Mouse (Mus musculus) kidney, postnatal 0 days (tissue): ENCODE measurements around the gene Eno2. TPM values are rescaled to one million over a fixed set of nuclear protein-coding genes. Genes with fewer than 3 reads are reported as not detected.
"Not testable (repeated sequence)": the region's sequence is repeated elsewhere in the genome, so short reads cannot be mapped to it uniquely, and the experiment has no call there.

Experiments
- ATAC-seq: fragments of 200-750 bp; cut with Nextera tagmentation; replicated peaks from 2 replicates; pipeline ENCODE4 v1.8.0; 2017; ENCODE audit warnings: low read depth, moderate number of reproducible peaks, moderate TSS enrichment, moderate library complexity; ENCODE audit not compliant: low FRiP score
- DNase-seq: peaks from one replicate; pipeline ENCODE4 v3.0.0-alpha.2; 2016; ENCODE audit warnings: low spot score
- H3K27ac ChIP-seq: fragments of 300-500 bp; sonication (generic); 2 replicates; pipeline ENCODE4 v1.5.1; 2014; ENCODE audit warnings: mild to moderate bottlenecking
- H3K27me3 ChIP-seq: fragments of 300-500 bp; sonication (generic); 2 replicates; pipeline ENCODE4 v1.6.1; 2014; ENCODE audit warnings: low read length, mixed read lengths; ENCODE audit not compliant: insufficient read depth
- H3K36me3 ChIP-seq: fragments of 300-500 bp; sonication (generic); 2 replicates; pipeline ENCODE4 v1.6.1; 2014; ENCODE audit warnings: low read length, mixed read lengths; ENCODE audit not compliant: insufficient read depth
- H3K4me1 ChIP-seq: fragments of 300-500 bp; sonication (generic); replicated peaks from 2 replicates; pipeline ENCODE4 v1.6.1; 2014; ENCODE audit warnings: antibody characterized with exemption, low read length, mixed read lengths; ENCODE audit not compliant: insufficient read depth
- H3K4me2 ChIP-seq: fragments of 300-500 bp; sonication (generic); 2 replicates; pipeline ENCODE4 v1.6.1; 2014; ENCODE audit warnings: mild to moderate bottlenecking, low read length, moderate library complexity, mixed read lengths
- H3K4me3 ChIP-seq: fragments of 300-500 bp; sonication (generic); replicated peaks from 2 replicates; pipeline ENCODE4 v1.5.1; 2014; ENCODE audit warnings: low read depth, low read length
- H3K9ac ChIP-seq: fragments of 300-500 bp; sonication (generic); 2 replicates; pipeline ENCODE4 v1.6.1; 2014; ENCODE audit warnings: low read depth, low read length
- H3K9me3 ChIP-seq: fragments of 300-500 bp; sonication (generic); replicated peaks from 2 replicates; pipeline ENCODE4 v1.6.1; 2016; ENCODE audit warnings: low read length, inconsistent platforms, mixed read lengths
- CTCF ChIP-seq: IDR thresholded peaks from 2 replicates; pipeline ENCODE4 v1.5.1; 2016; ENCODE audit warnings: antibody characterized with exemption, low read depth, mild to moderate bottlenecking, moderate library complexity
- WGBS: fragments of 180-500 bp; shearing (Covaris S2); extraction: QIAGEN DNeasy Blood & Tissue Kit; methylation state at CpG from one replicate; pipeline ENCODE4 v1.1.7; 2014; 5-methylcytosine and 5-hydroxymethylcytosine counted together
- polyA plus RNA-seq: library from polyadenylated mRNA; unstranded; fragments of >200 nt; fragmentation: Nextera tagmentation; extraction: Ambion mirVana; gene quantifications from 2 replicates; pipeline ENCODE4 v1.2.1, GENCODE M21; 2015

The Eno2 gene
- polyA plus RNA-seq, 1 experiment from 2014 or later = 7.6 TPM

- 74% methylated on average over 7 of the region's 7 CpGs for WGBS
- Histone ChIP-seq H3K4me1 (peaks cover 15% of the 10 kb centered on the region; the same call in 1 of the 2 replicates), H3K9me3 (no peaks in the 10 kb centered on the region), H3K4me3 (peak overlapping the region; percentile 38; the same call in 1 of the 2 replicates), H3K4me2 (peak overlapping the region; percentile 69), H3K9ac (peak overlapping the region; percentile 18; the same call in 1 of the 2 replicates), H3K27ac (peak overlapping the region; percentile 94), H3K27me3 (no peaks in the 10 kb centered on the region), H3K36me3 (peaks cover under 1% of the 10 kb centered on the region; the same call in 1 of the 2 replicates)
- DNase-seq = no peak
- no peak for ATAC-seq
- TF ChIP-seq CTCF = no peak
Measured at GRCm38 (mm10) chr6:124806446-124807140, 37.1 kb upstream of the Eno2 start.

DNA sequence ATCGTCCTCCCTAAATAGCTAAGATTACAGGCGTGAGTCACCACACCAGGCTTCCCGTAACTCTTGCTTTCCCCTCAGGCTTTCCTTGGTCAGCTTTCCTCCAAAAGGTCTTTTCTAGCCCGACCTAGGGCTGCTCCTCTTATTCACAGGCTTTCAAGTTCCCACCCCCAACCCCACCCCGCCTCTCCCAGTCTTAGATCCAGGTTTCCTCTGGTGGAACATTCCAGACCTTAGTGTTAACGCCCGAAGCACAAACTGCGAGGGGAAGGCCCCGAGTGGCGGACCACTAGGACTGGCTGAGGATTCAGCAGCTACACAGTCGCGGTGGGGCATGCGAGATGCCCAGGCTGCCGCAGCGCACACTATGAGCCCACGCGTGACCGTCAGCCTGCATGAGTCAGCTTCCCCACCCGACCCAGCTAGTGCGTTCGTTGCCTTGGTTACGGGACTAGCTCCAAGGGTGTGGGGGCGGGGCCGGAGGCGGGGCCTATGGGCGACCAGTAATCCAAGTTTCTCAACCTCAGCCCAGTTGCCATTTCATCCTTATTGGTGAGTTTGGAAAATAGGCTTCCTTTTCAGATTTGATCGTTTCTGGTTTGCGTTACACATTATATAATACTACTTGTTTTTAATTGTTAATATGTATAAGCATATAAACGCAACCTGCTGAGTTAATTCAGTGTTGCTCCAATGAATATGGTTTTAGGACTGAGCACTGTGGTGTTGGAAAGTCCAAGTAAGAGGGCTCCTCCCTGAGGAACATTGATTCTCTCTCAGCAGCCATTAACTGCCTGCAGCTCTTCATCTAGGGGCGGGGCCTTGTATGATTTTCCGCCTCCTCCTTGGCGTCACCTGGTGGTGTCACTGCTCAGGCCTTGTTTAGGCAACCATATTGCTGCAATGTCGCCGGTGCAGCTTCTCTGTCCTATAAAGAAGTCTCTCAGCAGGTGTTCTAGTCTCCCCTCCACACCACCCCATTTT is 36.2 kb upstream of the Eno2 start:
- Histone ChIP-seq H3K9me3 (no peaks in the 10 kb centered on the region), H3K4me1 (peaks cover 15% of the 10 kb centered on the region; the same call in 1 of the 2 replicates), H3K4me2 (peak overlapping the region; percentile 69), H3K4me3 (peak overlapping the region; percentile 38), H3K9ac (peak overlapping the region; percentile 57), H3K36me3 (no peaks in the 10 kb centered on the region), H3K27me3 (no peaks in the 10 kb centered on the region), H3K27ac (peak overlapping the region; percentile 94)
- DNase-seq (peak; percentile 96), ATAC-seq (peak; percentile 84)
- TF ChIP-seq CTCF = peak; percentile 54
- 2% methylated on average over 34 of the region's 34 CpGs for WGBS

DNA sequence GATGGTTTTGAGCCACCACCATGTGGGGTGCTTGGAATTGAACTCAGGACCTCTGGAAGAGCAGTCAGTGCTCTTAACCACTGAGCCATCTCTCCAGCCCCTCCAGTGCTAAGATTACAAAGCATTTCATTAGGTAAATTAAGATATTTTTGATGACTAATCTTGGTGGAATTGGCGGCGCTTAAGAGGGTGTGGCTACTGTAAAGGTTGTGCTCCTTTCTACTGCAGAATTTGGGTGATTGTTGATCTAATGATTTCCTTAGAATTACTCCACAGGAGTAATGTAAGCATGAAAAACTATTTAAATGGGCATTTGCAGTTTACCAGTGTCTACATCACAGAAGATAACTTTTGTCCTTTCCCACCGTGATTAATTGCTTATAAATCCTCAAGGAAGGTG is 34.9 kb upstream of the Eno2 start:
- Histone ChIP-seq H3K36me3 (no peaks in the 10 kb centered on the region), H3K9ac (no peak overlapping the region), H3K4me2 (no peak overlapping the region), H3K27me3 (no peaks in the 10 kb centered on the region), H3K9me3 (no peaks in the 10 kb centered on the region), H3K4me3 (no peak overlapping the region), H3K27ac (0 out of 2 replicates have a peak overlapping the region, but pooled peaks have one; percentile 94), H3K4me1 (peaks cover 10% of the 10 kb centered on the region; the same call in 1 of the 2 replicates)
- ATAC-seq (no peak), DNase-seq (no peak)
- WGBS = 83% methylated on average over 3 of the region's 3 CpGs
- TF ChIP-seq CTCF = no peak

GRCm38 (mm10) chr6:124803691-124804090 is 34.2 kb upstream of the Eno2 start:
- H3K4me2 ChIP-seq, H3K9me3 ChIP-seq, H3K36me3 ChIP-seq, H3K27me3 ChIP-seq, H3K9ac ChIP-seq, H3K27ac ChIP-seq, DNase-seq, ATAC-seq, H3K4me3 ChIP-seq, H3K4me1 ChIP-seq: not testable (repeated sequence)
- 94% methylated on average over 4 of the region's 4 CpGs for WGBS

GRCm38 (mm10) chr6:124803061-124803460 is 33.6 kb upstream of the Eno2 start:
- Histone ChIP-seq H3K9me3 (no peaks in the 10 kb centered on the region), H3K27ac (no peak overlapping the region), H3K9ac (no peak overlapping the region), H3K4me3 (no peak overlapping the region), H3K4me1 (peaks cover 7% of the 10 kb centered on the region; the same call in 1 of the 2 replicates), H3K36me3 (no peaks in the 10 kb centered on the region), H3K4me2 (no peak overlapping the region), H3K27me3 (no peaks in the 10 kb centered on the region)
- TF ChIP-seq CTCF = peak; percentile 19
- DNase-seq = no peak
- no peak for ATAC-seq
- WGBS = 85% methylated on average over 3 of the region's 3 CpGs

DNA sequence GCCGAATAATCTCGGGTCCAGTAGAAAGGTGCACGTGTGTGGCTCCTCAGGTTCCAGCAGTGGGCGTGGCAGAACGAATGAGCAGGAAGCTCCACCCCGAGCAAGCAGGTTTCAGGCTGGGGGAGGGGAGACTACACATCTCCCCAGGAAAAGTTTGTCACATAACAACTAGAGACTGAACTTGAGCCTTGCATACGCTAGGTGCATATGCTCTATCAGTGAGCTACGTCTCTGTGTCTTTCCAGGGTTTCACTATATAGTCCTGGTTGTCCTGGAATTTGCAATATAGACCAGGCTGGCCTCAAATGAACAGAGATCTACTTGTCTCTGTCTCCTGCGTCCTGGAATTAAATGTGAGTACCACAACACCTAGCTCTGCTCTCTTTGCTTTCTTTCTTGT is 32.9 kb upstream of the Eno2 start:
- H3K36me3 ChIP-seq, DNase-seq, ATAC-seq, H3K9me3 ChIP-seq, H3K27me3 ChIP-seq, H3K9ac ChIP-seq, H3K4me3 ChIP-seq, H3K4me1 ChIP-seq: not testable (repeated sequence)
- H3K4me2 ChIP-seq = peak overlapping the region; percentile 31
- H3K27ac ChIP-seq = peak overlapping the region; percentile 47; the same call in 1 of the 2 replicates
- 22% methylated on average over 4 of the region's 9 CpGs for WGBS
